Mouse (Mus musculus): Measurements from ENCODE around the gene Ehd4.
A peak's percentile ranks its signal among the peaks of the same experiment; 100 is the strongest.

Ehd4 gene

DNA sequence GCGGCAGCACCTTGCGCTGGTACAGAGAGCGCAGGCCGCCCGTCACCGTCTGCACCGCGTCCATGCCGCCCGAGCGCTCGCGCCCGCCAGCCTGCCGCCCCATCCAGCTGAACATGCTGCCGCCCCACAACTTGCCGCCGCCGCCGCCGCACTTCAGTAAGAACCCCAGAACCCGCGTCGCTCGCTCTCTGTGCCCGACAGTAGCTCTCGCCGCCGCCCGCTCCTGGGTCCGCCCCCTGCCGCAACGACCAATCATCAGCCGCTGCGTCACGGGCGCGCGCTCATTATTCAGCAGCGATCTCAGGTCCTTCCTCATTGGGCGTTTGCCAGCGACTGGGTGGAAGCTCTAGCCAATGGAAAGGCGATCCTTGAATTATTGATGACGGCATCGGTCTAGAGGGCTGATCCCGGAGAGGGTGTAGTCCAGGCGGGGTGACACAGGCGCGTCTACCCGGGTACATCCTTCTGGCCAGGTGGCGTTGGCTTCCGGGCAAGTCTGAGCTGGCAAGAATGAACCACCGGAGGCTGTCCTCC is at the start of gene Ehd4:
Ehd4 (minus strand) TSS at position 246 of the 534 bp plus-strand sequence.
- DNase-seq = peak; percentile 98

DNA sequence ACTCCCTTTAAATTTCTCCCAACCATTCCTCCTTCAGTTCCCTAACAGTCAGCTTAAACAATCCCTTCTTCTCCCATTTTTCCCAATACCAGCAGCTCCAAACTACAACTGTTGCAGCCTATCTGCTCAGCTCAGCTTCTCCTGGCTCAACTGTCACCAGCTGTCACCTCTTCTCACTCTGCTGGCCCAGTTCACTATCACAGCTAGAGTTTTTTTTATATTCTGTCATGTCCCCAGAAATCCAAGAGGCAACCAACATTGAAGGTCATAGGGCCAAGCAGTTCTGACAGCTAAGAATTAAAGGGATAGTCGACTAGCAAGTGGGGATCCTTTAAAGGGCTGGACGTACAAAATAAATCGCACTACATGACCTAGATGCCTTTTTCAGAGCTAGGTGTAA is 49.3 kb upstream of the Ehd4 start:
- no peak for DNase-seq

GRCm38 (mm10) chr2:120200077-120200476 is 45.7 kb upstream of the Ehd4 start:
- no peak for DNase-seq

GRCm38 (mm10) chr2:120188174-120188573 is 33.8 kb upstream of the Ehd4 start:
- DNase-seq = no peak

DNA sequence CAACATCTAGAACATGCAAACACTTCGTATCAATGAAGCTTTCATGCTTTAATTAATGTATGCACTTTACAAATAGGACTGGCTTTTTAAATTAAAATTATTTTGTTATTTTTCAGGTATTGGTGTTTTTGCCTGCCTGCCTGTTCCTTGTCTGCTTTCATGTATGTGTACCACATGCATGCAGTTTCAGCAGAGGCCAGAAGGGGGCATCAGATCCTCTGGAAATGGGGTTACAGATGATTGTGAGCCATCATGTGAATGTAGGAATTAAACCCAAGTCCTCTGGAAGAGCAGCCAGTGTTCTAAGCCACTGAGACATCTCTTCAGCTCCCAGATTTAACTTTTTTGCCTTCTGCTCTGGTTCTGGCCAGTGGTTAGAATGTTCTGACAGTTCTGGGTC is 33.2 kb upstream of the Ehd4 start:
- DNase-seq = peak; percentile 18

DNA sequence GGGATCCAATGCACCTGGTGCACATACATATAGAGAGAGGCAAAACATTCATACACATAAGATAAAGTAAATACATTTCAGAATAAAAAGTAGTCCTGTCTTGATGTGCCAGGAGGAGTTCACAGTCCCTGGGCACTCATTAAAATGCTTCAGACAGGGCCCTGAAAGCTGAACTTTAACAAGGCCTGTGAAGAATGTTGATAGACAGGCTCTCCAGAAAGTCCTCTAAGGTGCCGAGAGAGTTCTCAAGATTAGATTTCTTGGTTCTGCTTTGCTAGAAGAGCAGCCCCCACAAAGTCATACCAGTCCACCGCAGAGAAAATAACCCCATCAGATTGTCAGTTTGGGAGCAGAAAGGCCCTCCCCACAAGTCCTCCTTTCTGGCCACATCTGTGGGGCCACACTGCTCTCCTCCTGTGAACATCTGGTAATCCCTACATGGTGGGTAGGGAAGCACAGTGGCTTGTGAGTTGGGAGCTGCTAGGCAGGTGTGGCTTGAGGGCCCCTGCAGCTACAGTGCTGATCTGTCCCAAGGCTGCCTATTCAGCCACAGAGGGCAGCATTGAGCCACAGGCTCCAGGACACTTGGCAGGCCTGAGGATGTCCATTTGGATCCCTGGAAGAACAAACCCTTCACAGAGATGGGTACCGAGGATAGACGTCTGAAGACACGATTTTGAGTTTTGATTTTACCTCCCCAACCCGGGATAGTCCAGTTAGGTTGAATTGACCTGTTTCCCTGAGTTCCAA is 31.3 kb upstream of the Ehd4 start:
- no peak for DNase-seq

DNA sequence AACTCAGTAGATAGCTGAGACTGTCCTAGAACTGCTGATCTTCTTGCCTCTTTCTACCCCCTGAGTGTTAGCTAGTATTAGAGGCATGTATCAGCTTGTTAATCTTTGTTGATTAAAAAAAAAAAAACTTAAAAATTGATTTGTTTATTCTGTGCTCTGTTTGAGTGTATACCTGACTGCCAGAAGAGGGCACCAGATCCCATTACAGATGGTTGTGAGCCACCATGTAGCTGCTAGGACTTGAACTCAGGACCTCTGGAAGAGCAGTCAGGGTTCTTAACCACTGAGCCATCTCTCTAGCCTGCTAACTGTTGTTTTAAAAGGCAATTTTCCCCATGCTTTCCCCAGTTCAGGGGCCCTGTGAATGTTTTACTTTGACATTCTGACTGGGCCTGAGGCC is 24.5 kb upstream of the Ehd4 start:
- no peak for DNase-seq

GRCm38 (mm10) chr2:120173718-120174117 is 19.3 kb upstream of the Ehd4 start:
- DNase-seq = peak; percentile 42

- DNase-seq = peak; percentile 34
These were observed 17.0 kb upstream of the Ehd4 start for GRCm38 (mm10) chr2:120171362-120171761.

GRCm38 (mm10) chr2:120170726-120171125 is 16.3 kb upstream of the Ehd4 start:
- peak; percentile 24 for DNase-seq

GRCm38 (mm10) chr2:120169382-120169781 is 15.0 kb upstream of the Ehd4 start:
- no peak for DNase-seq

GRCm38 (mm10) chr2:120167763-120168162 is 13.4 kb upstream of the Ehd4 start:
- no peak for DNase-seq

DNA sequence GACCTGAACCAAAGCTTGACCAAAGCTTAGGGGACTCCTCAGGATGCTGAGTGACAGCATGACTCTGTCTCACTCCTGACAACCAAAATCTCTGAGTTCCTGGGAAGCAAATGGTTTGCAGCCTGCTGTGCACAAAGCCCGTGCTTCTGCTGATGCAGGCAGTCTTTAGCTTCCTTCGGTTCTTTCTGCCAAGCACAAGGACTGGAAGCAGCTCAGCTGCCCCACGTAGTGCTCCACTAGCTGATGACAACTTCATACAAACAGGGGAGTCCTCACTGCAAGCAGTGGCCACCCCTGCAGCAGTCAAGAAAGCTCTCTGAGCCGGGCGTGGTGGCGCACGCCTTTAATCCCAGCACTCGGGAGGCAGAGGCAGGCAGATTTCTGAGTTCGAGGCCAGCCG is 11.1 kb upstream of the Ehd4 start:
- DNase-seq = no peak

DNA sequence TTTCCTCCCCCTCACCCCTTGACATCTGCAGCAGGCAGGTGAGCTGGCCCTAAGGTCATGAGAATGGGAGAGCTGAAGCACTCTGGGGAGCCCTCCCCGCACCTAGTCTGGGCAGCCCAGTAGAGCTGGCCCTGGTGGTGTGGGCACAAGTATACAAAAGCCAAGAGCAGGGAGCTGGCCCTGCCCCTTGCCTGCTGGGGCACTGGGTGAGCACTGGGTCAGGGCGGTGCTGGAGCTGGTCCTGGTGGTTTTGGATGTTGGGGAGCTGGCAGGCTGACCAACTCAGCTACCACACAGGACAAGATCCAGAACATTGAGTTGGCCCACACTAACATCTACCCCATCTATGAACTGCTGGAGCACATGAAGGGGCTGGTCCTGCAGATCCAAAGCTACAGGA is 5.0 kb upstream of the Ehd4 start:
- no peak for DNase-seq

DNA sequence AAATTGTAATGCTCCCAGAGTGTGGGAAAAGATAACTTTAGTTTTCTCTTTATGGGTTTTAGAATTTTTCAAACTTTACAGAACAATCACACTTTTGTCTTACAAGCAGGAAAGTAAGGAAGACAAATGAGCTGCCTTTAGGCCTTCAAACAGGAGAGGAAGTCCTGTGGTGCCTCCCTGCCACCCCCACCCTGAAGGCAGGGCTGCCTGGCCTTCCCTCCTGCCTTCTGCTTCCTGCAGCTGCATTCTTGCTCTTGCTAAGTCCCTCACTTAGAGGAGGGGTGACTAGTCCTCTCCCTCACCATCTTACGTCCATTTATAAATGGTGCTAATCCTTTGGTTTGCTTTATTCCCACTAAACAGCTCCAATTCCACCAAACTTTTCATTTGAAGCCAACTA is 4.4 kb upstream of the Ehd4 start:
- DNase-seq = peak; percentile 39

- peak; percentile 20 for DNase-seq
These were observed 3.6 kb upstream of the Ehd4 start for GRCm38 (mm10) chr2:120158016-120158415.

DNA sequence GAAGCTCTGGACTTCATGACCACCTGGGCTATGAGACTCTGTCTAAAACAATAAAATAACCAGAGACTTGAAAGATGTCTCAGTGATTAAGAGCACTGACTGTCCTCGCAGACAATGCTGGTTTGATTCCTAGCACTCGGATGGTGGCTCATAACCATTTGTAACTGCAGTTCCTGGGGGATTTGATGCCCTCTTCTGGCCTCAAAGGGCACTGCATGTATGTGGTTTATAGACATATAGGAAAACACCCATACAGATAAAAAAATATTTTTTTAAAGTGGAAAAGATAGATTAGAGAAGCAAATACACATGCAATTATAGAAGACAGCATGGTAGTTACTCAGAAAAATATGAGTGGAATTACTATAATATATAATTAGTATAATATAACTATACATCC is 3.2 kb upstream of the Ehd4 start:
- no peak for DNase-seq

DNA sequence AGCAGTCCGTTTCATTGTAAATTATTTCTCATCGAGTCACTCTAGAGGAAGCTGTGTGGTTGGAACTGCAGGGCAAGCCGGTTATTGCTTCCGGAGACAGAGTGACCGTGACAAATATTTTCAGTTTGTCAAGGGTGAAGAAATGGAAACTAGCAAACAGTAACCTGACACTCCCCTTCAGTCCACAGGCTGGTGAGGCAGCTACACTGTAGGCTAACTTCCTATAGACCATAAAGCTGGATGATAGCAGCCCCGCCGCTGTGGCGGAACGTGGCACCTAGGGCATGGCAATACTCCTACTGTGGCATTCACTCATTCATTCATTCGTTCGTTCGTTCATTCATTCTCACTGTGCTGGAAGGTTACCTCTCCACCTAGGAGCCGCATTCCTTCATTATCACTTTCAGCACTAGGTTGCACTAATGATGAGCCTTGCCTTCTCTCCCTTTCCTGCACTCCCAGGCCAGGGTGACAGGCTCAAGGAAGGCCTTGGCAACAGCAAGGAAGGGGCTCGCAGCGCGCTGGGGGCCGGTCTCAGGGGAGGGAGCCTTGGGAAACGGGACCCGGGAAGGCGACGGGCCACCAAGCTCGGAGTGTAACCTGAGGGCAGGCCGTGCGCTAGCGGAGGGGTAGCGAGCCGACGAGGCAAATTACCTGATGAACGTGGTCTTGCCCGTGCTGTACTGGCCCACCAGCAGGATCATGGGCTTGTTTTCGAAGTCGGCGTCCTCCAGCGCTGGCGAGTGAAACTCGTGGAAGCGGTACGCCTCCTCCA is 633 bp downstream of the Ehd4 start:
- DNase-seq = peak; percentile 35

GRCm38 (mm10) chr2:120150571-120150970 is 3.8 kb downstream of the Ehd4 start:
- no peak for DNase-seq

- no peak for DNase-seq
These were observed 4.8 kb downstream of the Ehd4 start for GRCm38 (mm10) chr2:120149634-120150033.

DNA sequence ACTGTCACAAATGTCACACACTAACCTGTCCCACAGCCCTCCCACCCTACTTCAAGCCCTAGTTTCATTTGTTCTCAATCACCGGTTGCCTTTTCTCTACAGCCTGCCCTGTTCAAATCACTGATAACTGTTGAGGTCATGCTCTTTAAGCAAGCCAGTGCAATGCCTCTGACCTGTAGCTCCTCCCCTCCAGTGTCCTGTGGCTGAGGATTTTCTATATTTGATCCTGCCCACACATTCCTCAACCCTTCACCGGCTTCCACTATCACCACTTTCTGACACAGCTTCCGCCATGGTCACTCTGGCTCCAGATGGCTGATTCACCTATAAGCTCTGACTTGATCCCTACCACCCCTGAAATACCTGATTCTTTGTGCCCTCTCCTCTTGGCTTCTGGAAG is 6.4 kb downstream of the Ehd4 start:
- DNase-seq = no peak

DNA sequence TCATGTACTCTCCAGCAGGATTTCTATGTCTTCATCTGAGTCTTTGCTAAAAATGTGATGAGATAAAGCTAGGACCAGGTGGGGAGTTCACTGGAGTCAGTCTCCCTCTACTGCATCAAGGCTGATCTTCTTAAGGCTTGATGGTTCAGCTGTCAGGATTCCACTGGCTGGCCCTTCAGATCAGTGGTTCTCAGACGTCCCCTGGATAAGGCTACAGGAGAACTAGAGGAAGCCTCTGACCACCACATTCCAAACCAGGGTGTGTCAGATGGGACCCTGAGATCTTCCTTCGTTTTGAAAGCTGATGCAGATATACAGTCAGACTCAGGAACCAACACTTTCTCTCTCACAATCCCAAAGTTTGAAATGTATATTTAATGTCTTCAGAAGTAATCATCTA is 7.0 kb downstream of the Ehd4 start:
- DNase-seq = no peak

- DNase-seq = no peak
These were observed 7.9 kb downstream of the Ehd4 start for GRCm38 (mm10) chr2:120146543-120146942.

DNA sequence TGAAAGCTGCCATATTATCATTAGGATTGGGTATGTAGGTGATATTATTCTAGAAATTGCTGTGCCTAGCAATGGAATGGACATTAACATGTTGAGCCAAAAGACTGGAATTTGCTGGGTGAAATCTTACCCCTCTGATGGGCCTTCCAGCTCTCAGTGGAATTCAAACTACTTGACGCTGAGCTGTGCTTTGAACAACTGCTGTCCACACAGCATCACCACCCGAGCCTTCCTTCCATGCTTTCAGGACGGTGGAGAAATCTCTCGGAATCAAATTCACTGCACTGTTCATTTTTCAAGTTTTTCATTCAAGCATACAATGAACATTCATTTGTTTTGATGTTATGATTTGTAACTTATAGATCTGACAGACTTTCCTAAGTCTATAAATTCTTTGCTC is 10.0 kb downstream of the Ehd4 start:
- no peak for DNase-seq
